Mouse (Mus musculus) stomach, embryonic 15.5 days (tissue): ENCODE results near the gene Fam207a. TPM values are rescaled to one million over a fixed set of nuclear protein-coding genes. Genes with fewer than 3 reads are reported as not detected.

Source experiments
- ATAC-seq: fragments of 200-750 bp; cut with Nextera tagmentation; 2 replicates; pipeline ENCODE4 v1.8.0; 2017; ENCODE audit warnings: low read depth, moderate number of reproducible peaks, moderate TSS enrichment; ENCODE audit not compliant: insufficient read depth, low FRiP score
- H3K27ac ChIP-seq: fragments of 300-500 bp; sonication (generic); 2 replicates; pipeline ENCODE4 v1.5.1; 2015; ENCODE audit warnings: mild to moderate bottlenecking, inconsistent platforms
- H3K27me3 ChIP-seq: fragments of 300-500 bp; sonication (generic); replicated peaks from 2 replicates; pipeline ENCODE4 v1.6.1; 2015; ENCODE audit warnings: inconsistent platforms
- H3K36me3 ChIP-seq: fragments of 300-500 bp; sonication (generic); 2 replicates; pipeline ENCODE4 v1.6.1; 2015; ENCODE audit warnings: inconsistent platforms
- H3K4me1 ChIP-seq: fragments of 300-500 bp; sonication (generic); 2 replicates; pipeline ENCODE4 v1.6.1; 2015; ENCODE audit warnings: inconsistent platforms
- H3K4me2 ChIP-seq: fragments of 300-500 bp; sonication (generic); 2 replicates; pipeline ENCODE4 v1.6.1; 2015; ENCODE audit warnings: mild to moderate bottlenecking, inconsistent platforms
- H3K4me3 ChIP-seq: fragments of 300-500 bp; sonication (generic); replicated peaks from 2 replicates; pipeline ENCODE4 v1.5.1; 2015; ENCODE audit warnings: inconsistent platforms
- H3K9ac ChIP-seq: fragments of 300-500 bp; sonication (generic); 2 replicates; pipeline ENCODE4 v1.6.1; 2015; ENCODE audit warnings: inconsistent platforms
- H3K9me3 ChIP-seq: fragments of 300-500 bp; sonication (generic); 2 replicates; pipeline ENCODE4 v1.6.1; 2016; ENCODE audit warnings: inconsistent platforms
- WGBS: fragments of 180-500 bp; shearing (Covaris S2); methylation state at CpG from one replicate; pipeline ENCODE4 v1.1.7; 2015; 5-methylcytosine and 5-hydroxymethylcytosine counted together
- polyA plus RNA-seq: library from polyadenylated mRNA; unstranded; fragments of >200 nt; fragmentation: Nextera tagmentation; extraction: Ambion mirVana; gene quantifications from 2 replicates; pipeline ENCODE4 v1.2.1, GENCODE M21; 2015

The Fam207a gene
- polyA plus RNA-seq, 1 experiment from 2014 or later: 36.1 TPM

DNA sequence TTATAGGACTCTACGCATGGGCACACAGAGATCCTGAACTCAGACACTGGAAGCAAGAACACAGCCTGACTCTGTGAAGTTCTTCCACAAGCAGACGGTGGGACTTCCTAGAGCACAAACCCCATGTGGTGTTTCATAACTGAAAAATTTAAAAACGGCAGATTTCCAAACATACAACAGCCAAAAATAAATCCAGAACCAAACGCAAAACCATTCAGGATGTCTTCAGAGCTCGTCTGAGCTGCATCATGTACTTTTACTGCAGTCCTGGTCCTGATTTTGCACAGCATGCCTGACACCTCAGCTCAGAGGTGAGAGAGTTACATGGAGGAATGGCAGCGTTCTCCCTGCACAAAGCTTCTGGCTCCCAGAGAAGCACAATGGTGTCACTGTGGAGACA is 24.0 kb downstream of the Fam207a start:
- 84% methylated on average over 6 of the region's 6 CpGs for WGBS
- no peak overlapping the region for H3K4me2 ChIP-seq
- no peaks in the 10 kb centered on the region for H3K9me3 ChIP-seq
- H3K4me3 ChIP-seq: no peak overlapping the region
- no peak overlapping the region for H3K27ac ChIP-seq
- no peaks in the 10 kb centered on the region for H3K4me1 ChIP-seq
- H3K27me3 ChIP-seq: no peaks in the 10 kb centered on the region
- H3K36me3 ChIP-seq: peaks cover 61% of the 10 kb centered on the region
- ATAC-seq: no peak
- H3K9ac ChIP-seq: no peak overlapping the region

DNA sequence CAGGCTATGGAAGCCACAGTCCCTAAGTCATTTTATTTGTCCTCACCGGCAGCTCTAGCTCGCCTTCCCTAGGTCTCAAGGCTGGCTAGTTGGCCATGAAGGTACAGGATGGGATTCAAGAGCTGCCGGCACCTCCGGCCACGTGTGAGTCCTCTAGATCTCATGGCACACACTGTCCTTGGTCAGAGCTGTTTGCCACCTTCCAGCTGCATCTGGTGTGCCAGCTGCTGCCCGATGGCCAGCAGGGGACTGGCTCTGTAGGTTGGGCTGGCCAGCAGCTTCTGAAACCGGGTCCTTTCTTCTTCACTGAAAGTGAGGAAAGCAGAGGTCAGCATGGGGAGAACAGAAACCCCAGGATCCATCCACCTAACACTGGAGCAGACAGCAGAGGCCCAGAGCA is 27.4 kb downstream of the Fam207a start:
- no peak overlapping the region for H3K4me2 ChIP-seq
- H3K9me3 ChIP-seq: no peaks in the 10 kb centered on the region
- H3K27me3 ChIP-seq: no peaks in the 10 kb centered on the region
- no peak overlapping the region for H3K4me3 ChIP-seq
- H3K27ac ChIP-seq: no peak overlapping the region
- peaks cover 43% of the 10 kb centered on the region for H3K36me3 ChIP-seq
- no peak for ATAC-seq
- H3K4me1 ChIP-seq: peaks cover 10% of the 10 kb centered on the region
- 91% methylated on average over 7 of the region's 7 CpGs for WGBS
- H3K9ac ChIP-seq: no peak overlapping the region

DNA sequence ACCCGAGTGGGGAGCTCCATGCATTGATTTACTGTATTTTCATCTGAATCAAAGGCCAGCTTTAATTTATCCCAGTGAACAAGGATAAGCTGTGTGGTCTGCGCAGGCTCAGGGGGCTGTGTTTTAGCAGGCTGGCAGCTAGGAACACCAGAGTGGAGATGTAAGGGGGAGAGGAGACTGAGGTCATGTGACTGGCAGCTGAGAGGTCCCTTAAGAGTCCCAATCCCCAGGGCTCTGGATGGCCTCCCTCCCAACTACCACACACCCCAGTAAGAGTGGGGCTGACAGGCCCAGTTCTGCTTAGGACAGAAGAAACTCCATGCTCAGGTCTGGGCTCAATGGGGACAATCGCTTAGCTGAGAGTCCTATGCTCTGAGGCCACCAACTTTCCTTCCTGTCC is 29.8 kb downstream of the Fam207a start:
- ATAC-seq: no peak
- Histone ChIP-seq H3K27me3 (no peaks in the 10 kb centered on the region), H3K4me1 (peaks cover 10% of the 10 kb centered on the region), H3K27ac (no peak overlapping the region), H3K9ac (no peak overlapping the region), H3K4me2 (no peak overlapping the region), H3K36me3 (peaks cover 37% of the 10 kb centered on the region), H3K9me3 (no peaks in the 10 kb centered on the region), H3K4me3 (no peak overlapping the region)
- WGBS: 67% methylated on average over 3 of the region's 3 CpGs

DNA sequence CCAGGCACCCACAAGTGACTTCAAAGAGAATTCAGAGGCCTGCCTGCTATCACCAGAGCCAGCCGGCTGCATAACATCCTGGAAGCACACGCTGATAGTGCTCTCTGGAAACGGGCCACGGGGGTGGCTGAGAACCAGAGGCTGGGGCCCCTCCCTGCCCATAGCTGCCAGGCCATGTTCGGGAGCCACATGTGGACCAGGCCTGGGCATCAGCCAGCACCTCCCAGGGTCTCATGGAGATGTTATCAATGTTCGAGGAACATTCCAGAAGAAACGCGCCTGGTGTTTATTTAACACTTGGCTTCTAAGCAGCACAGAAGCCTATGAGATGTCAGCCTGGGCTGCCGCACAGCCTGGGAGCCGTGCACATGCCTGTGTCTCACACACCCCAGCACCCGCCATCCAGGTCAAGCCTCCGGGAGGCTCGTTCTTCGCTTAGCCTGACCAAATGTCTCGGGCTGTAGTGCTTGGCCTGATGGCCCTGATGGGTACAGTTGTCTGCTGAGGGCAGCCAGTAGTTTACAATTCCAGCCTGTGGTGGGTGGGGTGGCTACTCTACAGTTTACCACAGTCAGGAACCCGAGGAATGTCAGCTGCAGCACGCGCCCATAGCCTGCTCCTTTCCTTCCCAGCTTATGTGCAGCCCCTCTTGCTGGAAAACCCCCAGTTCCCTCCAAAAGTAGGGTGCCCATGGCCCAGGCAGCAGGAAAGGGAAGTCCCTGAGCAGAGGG is 31.2 kb downstream of the Fam207a start:
- Histone ChIP-seq H3K9ac (no peak overlapping the region), H3K27me3 (no peaks in the 10 kb centered on the region), H3K27ac (peak overlapping the region; percentile 31; the same call in 1 of the 2 replicates), H3K4me1 (peaks cover 10% of the 10 kb centered on the region), H3K4me2 (0 out of 2 replicates have a peak overlapping the region, but pooled peaks have one; percentile 16), H3K9me3 (no peaks in the 10 kb centered on the region), H3K4me3 (no peak overlapping the region), H3K36me3 (peaks cover 26% of the 10 kb centered on the region)
- 17% methylated on average over 18 of the region's 18 CpGs for WGBS
- peak; percentile 65; the same call in 1 of the 2 replicates for ATAC-seq

DNA sequence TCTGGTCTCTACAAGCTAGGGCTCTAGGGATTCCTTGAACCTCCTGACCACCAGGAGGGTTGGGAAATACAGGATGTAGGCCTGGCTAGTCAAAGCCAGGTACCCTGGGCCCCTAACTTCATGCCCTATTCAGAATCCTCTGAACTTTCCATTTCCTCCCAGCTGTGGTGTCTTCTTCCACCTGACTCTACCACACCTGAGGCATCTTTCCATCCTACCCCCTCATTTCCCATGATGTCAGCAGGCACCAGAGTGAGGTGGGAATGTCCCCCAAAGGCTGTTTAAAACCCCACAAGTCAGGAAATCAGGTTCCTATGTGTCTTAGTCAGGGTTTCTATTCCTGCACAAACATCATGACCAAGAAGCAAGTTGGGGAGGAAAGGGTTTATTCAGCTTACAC is 33.8 kb downstream of the Fam207a start:
- H3K27me3 ChIP-seq: no peaks in the 10 kb centered on the region
- H3K4me2 ChIP-seq: no peak overlapping the region
- peaks cover 10% of the 10 kb centered on the region for H3K4me1 ChIP-seq
- H3K9me3 ChIP-seq: no peaks in the 10 kb centered on the region
- H3K27ac ChIP-seq: no peak overlapping the region
- no peak overlapping the region for H3K4me3 ChIP-seq
- no peak overlapping the region for H3K9ac ChIP-seq
- ATAC-seq: no peak
- H3K36me3 ChIP-seq: peaks cover 2% of the 10 kb centered on the region; the same call in 1 of the 2 replicates

DNA sequence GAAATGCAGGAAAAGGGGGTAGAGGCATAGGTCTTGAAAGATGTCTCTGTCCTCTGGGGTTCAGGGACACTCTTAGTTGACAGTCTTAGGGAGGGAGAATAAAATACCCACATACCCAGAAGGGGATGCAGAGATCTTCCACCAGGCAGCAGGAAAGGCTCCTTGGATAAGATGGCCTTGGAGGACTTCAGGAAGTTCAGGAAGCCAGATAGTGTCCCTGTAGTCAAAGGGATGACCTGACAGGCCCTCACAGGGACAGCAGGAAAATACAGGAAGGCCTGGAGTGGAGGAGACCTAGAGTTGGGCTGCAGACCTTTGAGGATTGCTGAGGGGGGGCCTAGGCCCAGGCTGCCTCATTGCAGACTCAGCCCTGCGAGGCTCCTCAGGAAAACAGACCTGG is 35.6 kb downstream of the Fam207a start:
- WGBS: 79% methylated on average over 1 of the region's 1 CpGs

DNA sequence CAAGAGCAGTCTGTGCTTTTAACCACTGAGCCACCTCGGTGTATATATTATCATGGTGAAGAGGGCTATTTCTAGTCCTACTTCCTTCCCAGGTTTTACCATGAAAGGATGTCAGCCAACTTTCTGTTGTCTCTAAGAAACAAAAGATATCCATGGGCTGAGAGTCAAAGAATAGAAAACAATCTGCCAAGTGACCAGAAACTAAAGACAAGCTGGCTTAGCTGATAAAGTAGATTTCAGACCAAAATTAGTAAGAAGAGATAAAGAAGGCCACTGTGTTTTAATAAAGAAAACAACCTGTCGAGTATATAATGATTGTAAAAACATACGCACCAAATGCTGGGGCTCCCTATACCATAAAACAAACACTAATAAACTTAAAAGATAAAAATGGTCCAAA is 38.7 kb downstream of the Fam207a start:
- H3K9me3 ChIP-seq: no peaks in the 10 kb centered on the region
- 69% methylated on average over 3 of the region's 3 CpGs for WGBS
- no peak overlapping the region for H3K4me2 ChIP-seq
- no peaks in the 10 kb centered on the region for H3K4me1 ChIP-seq
- no peaks in the 10 kb centered on the region for H3K36me3 ChIP-seq
- H3K27me3 ChIP-seq: no peaks in the 10 kb centered on the region
- no peak overlapping the region for H3K27ac ChIP-seq
- H3K4me3 ChIP-seq: no peak overlapping the region
- no peak for ATAC-seq
- H3K9ac ChIP-seq: no peak overlapping the region

More for the DNA sequence above, 35.6 kb downstream of the Fam207a start:
- no peaks in the 10 kb centered on the region for H3K36me3 ChIP-seq
- H3K9ac ChIP-seq: no peak overlapping the region
- no peak for ATAC-seq
- no peak overlapping the region for H3K4me2 ChIP-seq
- H3K4me3 ChIP-seq: no peak overlapping the region
- H3K27me3 ChIP-seq: no peaks in the 10 kb centered on the region
- peaks cover 10% of the 10 kb centered on the region for H3K4me1 ChIP-seq
- no peaks in the 10 kb centered on the region for H3K9me3 ChIP-seq
- no peak overlapping the region for H3K27ac ChIP-seq

DNA sequence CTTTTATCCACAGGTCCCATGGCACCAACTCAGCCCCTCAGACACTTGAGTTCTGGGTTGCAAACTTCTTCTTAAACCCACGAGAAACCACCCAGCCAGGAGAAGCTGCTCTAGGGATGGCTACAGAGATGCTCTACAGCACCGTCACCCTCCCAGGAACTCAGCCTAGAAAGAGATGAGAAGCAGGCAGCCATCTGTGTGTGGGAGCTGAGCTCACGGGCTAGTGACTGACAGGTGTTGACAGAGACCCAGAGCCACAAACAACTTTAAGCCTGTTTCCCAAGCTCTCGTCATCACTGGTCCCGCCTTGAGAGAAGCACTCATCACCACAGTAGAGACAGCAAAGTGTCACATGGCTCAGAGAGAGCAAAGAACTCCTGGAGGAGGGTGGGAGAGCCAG is 43.4 kb downstream of the Fam207a start:
- WGBS: 47% methylated on average over 5 of the region's 5 CpGs
- Histone ChIP-seq H3K4me3 (no peak overlapping the region), H3K4me2 (no peak overlapping the region), H3K36me3 (no peaks in the 10 kb centered on the region), H3K27ac (no peak overlapping the region), H3K9me3 (no peaks in the 10 kb centered on the region), H3K27me3 (no peaks in the 10 kb centered on the region), H3K4me1 (no peaks in the 10 kb centered on the region), H3K9ac (no peak overlapping the region)
- ATAC-seq: no peak

DNA sequence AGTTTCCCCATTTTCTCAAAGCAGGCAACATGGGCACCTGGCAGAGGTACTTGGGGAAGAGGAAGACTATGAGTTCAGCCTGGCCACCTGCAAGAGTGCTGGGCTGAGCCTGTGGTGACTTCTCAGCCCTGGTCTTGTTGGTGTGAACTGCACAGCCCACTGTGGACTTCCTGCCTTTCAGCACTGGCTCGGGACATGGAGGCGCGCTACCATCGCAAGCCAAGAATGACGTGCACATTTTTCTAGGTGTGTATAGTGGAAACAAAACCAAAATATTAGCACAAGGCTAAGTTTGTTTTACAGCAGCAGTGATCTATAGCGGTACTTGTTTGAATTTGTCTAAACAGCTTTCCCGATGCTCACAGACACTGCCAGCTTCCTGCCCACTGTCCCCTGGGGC is 44.1 kb downstream of the Fam207a start:
- H3K9me3 ChIP-seq: no peaks in the 10 kb centered on the region
- H3K4me1 ChIP-seq: no peaks in the 10 kb centered on the region
- H3K4me2 ChIP-seq: no peak overlapping the region
- H3K9ac ChIP-seq: no peak overlapping the region
- no peaks in the 10 kb centered on the region for H3K36me3 ChIP-seq
- H3K4me3 ChIP-seq: no peak overlapping the region
- no peak for ATAC-seq
- WGBS: 35% methylated on average over 7 of the region's 7 CpGs
- no peaks in the 10 kb centered on the region for H3K27me3 ChIP-seq
- H3K27ac ChIP-seq: no peak overlapping the region

DNA sequence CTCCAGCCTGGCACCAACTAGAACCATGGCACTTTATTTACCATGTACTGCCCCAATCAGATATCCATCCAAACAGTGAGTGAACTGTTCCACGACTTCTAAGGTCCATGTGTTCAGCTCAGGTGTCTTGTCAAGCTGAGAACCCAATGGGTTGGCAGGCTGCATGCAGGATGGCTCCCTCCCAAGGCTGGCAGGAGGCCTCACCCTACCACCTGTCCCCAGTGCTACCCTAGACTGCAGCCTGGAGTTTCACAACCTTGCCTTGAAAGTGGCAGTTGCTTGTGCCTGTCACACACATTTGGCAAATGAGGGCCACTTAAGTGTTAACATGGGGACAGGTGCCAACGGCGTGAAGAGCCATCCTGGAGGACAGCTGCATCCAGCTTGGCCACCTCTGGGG is 44.8 kb downstream of the Fam207a start:
- H3K4me3 ChIP-seq: no peak overlapping the region
- no peaks in the 10 kb centered on the region for H3K4me1 ChIP-seq
- H3K9me3 ChIP-seq: no peaks in the 10 kb centered on the region
- H3K36me3 ChIP-seq: no peaks in the 10 kb centered on the region
- no peak overlapping the region for H3K9ac ChIP-seq
- H3K27ac ChIP-seq: no peak overlapping the region
- ATAC-seq: no peak
- 74% methylated on average over 3 of the region's 3 CpGs for WGBS
- H3K4me2 ChIP-seq: no peak overlapping the region
- H3K27me3 ChIP-seq: no peaks in the 10 kb centered on the region

DNA sequence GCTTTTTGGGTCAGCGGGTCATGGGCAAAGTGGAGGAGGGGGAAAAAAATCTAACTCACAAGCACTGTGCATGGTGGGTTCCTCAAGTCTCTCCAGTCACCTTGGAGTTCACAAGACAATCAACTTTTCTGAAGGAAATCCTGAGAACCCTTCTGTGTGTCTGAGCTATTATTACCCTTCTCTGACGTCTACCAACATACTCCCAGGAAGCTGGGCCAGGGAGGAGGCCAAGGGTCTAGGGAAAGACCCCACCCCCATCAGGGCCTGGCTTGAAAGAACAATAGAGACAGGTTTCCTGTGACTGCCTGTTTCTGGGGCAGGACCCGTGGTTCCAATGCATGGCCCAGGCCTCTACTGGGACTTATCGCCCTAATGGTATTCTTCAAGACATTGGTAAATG is 46.9 kb downstream of the Fam207a start:
- H3K4me1 ChIP-seq: peaks cover 20% of the 10 kb centered on the region
- H3K36me3 ChIP-seq: no peaks in the 10 kb centered on the region
- no peak overlapping the region for H3K9ac ChIP-seq
- H3K27ac ChIP-seq: no peak overlapping the region
- no peak overlapping the region for H3K4me2 ChIP-seq
- no peaks in the 10 kb centered on the region for H3K27me3 ChIP-seq
- ATAC-seq: no peak
- H3K9me3 ChIP-seq: no peaks in the 10 kb centered on the region
- H3K4me3 ChIP-seq: no peak overlapping the region
- WGBS: 78% methylated on average over 4 of the region's 4 CpGs

DNA sequence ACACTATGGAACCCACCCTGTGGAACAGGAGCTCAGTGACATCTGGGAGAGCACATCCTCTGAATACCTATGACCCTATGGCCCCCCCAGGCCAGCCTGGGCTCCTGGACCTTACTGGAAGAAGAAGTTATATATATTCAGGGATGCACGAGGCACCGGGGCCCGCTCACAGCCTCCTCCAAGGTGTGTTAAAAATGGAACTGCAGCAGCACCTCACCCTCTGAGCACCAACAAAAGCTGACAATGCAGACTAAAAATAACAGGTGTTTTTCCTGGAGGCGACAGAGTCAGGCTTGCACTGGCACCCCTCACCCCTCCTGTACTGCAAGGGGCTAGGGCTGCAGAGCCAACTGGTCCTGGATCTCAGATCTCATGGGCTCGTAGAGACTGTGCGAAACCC is 48.2 kb downstream of the Fam207a start:
- Histone ChIP-seq H3K4me1 (peaks cover 20% of the 10 kb centered on the region), H3K36me3 (no peaks in the 10 kb centered on the region), H3K9ac (no peak overlapping the region), H3K9me3 (no peaks in the 10 kb centered on the region), H3K4me3 (no peak overlapping the region), H3K27ac (no peak overlapping the region), H3K27me3 (no peaks in the 10 kb centered on the region), H3K4me2 (no peak overlapping the region)
- ATAC-seq: no peak
- 86% methylated on average over 6 of the region's 6 CpGs for WGBS

DNA sequence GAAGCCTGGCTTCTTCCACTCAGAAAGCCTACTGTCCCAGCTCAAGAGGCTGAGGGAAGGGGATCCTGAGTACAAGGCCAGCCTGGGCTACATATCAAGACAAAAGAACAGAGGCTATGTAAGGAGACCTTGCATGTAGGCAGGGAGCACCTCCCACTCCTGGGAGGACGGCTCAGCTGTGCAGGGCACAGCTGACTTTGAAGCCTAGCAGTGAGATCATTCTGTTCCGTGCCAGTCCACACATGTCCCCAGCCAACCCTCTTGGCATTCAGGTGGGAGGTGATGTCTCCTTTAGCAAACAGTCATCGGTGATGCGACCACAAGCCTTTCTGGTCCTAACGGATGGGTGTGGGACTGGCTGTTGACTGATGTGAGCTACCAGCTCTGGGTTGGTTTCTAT is 49.7 kb downstream of the Fam207a start:
- no peak overlapping the region for H3K4me3 ChIP-seq
- H3K9ac ChIP-seq: no peak overlapping the region
- H3K4me1 ChIP-seq: peaks cover 20% of the 10 kb centered on the region
- no peak for ATAC-seq
- 64% methylated on average over 5 of the region's 5 CpGs for WGBS
- no peaks in the 10 kb centered on the region for H3K27me3 ChIP-seq
- H3K36me3 ChIP-seq: no peaks in the 10 kb centered on the region
- no peak overlapping the region for H3K4me2 ChIP-seq
- no peaks in the 10 kb centered on the region for H3K9me3 ChIP-seq
- no peak overlapping the region for H3K27ac ChIP-seq
